Mouse (Mus musculus) cortical plate, adult 2 months (tissue): ENCODE measurements around the gene Pcolce.

Experiments used
- CTCF ChIP-seq: fragments of 200-500 bp; IDR thresholded peaks from 2 replicates; pipeline ENCODE4 v1.5.1; 2011; ENCODE audit warnings: mild to moderate bottlenecking, control low read depth, low read length; ENCODE audit not compliant: insufficient read depth; ENCODE audit errors: extremely low read depth
- POLR2A ChIP-seq: fragments of 200-500 bp; IDR thresholded peaks from 2 replicates; pipeline ENCODE4 v1.6.1; 2011; ENCODE audit warnings: mild to moderate bottlenecking, low read length, control low read depth; ENCODE audit not compliant: insufficient read depth; ENCODE audit errors: extremely low read depth

DNA sequence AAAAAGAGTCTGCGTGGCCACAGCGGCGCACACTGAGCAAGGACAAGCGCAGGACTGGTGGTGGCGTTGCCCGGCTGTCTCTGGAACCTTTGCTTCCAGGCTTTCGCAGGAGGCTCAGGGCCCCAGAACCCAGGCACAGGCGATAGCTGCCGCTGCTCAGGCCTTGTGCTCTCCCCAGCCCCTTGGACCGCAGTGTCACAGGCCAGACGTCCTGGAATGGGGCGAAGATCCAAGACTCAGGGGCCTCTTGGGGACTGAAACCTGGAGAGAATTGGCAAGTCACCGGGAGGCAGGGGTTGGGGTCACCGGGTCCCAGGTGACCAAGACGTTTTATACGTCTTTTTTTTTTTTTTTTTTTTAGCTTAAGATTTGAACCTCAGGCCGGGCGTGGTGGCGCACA, 30.9 kb upstream of the Pcolce start:
- TF ChIP-seq POLR2A = no peak
- TF ChIP-seq CTCF = no peak
